Mouse (Mus musculus) embryo, embryonic 9.5 days (tissue): ENCODE measurements around the gene Psma6.

Experiments used
- DNase-seq: peaks from one replicate; pipeline ENCODE4 v3.0.0-alpha.2; 2017; ENCODE audit errors: extremely low spot score

Gene Psma6

GRCm38 (mm10) chr12:55463992-55464845 is 80.2 kb downstream of the Psma6 start:
- DNase-seq = peak; percentile 50

GRCm38 (mm10) chr12:55464846-55465361 is 80.9 kb downstream of the Psma6 start:
- no peak for DNase-seq

- no peak for DNase-seq
These were observed 81.5 kb downstream of the Psma6 start for GRCm38 (mm10) chr12:55465401-55465983.

- no peak for DNase-seq
These were observed 82.2 kb downstream of the Psma6 start for GRCm38 (mm10) chr12:55466088-55466701.

GRCm38 (mm10) chr12:55466816-55467215 is 82.8 kb downstream of the Psma6 start:
- DNase-seq = no peak

- no peak for DNase-seq
These were observed 83.5 kb downstream of the Psma6 start for GRCm38 (mm10) chr12:55467331-55468180.
